Mouse (Mus musculus) liver, adult 10 weeks (tissue): Measurements from ENCODE around the gene Ctrb1. TPM values are rescaled to one million over a fixed set of nuclear protein-coding genes. Genes with fewer than 3 reads are reported as not detected.

Experiments used
- polyA plus RNA-seq: library from polyadenylated mRNA; stranded (reverse); fragments of 350-450 nt; fragmentation: Illumina TruSeq; extraction: RNeasy Lipid Tissue Mini Kit (QIAGEN cat#74804); gene quantifications from one replicate; pipeline ENCODE4 v1.2.3, GENCODE M21; 2014; ENCODE audit warnings: low read depth, low replicate concordance

Gene Ctrb1
- polyA plus RNA-seq = not detected

DNA sequence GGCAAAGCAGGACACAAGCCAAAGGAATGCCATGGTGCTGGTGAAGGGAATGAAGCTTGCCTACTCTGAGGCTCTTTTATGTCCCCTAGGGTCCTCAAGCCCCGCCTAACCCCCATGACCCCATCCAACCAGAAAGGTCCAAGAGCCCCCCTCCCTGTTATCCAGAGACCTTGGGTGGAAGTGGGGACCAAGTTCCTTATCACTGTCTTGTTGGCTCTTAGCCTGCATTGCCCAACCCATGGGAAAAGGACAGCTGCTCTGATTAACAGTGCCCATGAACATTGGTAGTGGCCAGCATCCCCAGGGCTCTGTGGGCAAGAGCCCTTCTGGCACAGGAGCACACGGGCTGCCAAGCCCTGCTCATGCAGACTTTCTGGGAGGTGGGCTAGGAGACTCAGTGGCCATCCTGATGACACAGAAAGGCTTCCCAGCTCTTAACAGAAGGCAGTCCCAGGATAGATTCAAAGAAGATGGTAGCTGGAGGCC, at the start of gene Ctrb1:
Ctrb1 (minus strand) TSS at position 51 of the 486 bp plus-strand sequence.

DNA sequence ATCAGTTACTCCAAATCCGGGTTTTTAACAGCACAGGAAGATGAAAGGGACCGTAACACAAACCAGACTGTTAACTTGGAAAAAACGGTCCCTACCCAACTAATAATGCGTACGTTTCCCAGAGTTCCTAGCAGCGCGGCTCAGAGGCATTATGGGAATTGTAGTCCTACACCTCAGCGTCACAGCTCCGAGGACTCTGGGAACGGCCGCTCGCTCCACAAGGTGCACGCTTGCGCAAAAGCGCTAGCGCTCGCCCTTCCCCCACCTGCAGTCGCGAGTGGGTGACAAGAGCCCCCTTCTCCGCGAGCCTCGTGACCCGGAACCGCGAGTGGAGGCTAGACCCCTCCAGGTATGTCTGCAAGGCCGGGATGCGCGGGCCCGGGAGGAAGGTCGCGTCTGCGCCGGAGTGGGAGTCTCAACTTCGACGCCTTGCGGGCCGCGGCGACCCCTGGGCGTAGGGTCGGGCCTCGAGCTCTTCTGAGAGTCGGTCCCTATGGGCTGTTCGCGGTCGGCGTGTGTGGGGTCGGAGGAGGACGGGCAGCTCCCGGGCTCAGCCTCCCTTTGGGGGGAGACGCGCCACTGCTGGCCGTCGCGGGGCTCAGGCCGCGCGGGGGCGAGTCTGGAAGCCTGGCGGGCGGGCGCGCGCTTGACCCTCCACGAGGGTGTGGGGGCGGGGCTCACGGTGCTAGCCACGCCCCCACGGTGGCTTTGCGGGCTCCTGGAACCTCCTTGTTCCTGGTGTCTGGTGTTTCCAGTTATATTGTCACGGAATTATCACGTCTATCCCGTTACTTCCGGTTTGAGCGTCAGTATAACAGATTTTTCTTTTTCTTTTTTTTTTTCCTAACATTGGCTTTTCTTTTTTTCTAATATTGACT, 47.3 kb downstream of the Ctrb1 start, which contains the start of gene Zfp1:
Zfp1 (plus strand) TSS at position 138 of the 878 bp plus-strand sequence.

Other genes starting within 250 kb of the Ctrb1 start
- 5.0 TPM for gene Wdr59, start 168.9 kb downstream of the Ctrb1 start, polyA plus RNA-seq
- gene Znrf1, start 154.9 kb downstream of the Ctrb1 start, polyA plus RNA-seq = 10.0 TPM
- gene Ldhd, start 60.6 kb downstream of the Ctrb1 start, polyA plus RNA-seq = 27.5 TPM
- 3.4 TPM for gene Zfp1, start 47.6 kb downstream of the Ctrb1 start, polyA plus RNA-seq
- 0.69 TPM for gene Bcar1, start 52.8 kb upstream of the Ctrb1 start, polyA plus RNA-seq
- 82.5 TPM for gene Cfdp1, start 163.3 kb upstream of the Ctrb1 start, polyA plus RNA-seq
- gene Tmem170, start 185.7 kb upstream of the Ctrb1 start, polyA plus RNA-seq = 10.5 TPM
- gene Chst5, start 219.4 kb upstream of the Ctrb1 start, polyA plus RNA-seq = not detected
- gene Tmem231, start 242.9 kb upstream of the Ctrb1 start, polyA plus RNA-seq = not detected
- gene Gabarapl2, start 249.7 kb upstream of the Ctrb1 start, polyA plus RNA-seq = 83.9 TPM